Mouse (Mus musculus) frontal cortex, postnatal 10 days (tissue): Measurements from ENCODE around the gene Crx.

Source experiments
- DNase-seq, 2 experiments: peaks; one replicate each; pipeline ENCODE4 v3.0.0; 2022; ENCODE audit warnings: low spot score in 2 of 2, mixed read lengths in 1 of 2

Crx gene

GRCm38 (mm10) chr7:15864104-15864503 is 15.7 kb downstream of the Crx start:
- DNase-seq = no peak

- DNase-seq = no peak
These were observed 20.1 kb downstream of the Crx start for GRCm38 (mm10) chr7:15859657-15860056.

GRCm38 (mm10) chr7:15839578-15839977 is 40.2 kb downstream of the Crx start, which contains the start of gene Obox6:
Obox6 (minus strand) TSS chr7:15839678.
- no peak for DNase-seq
